Mouse (Mus musculus) right cerebral cortex, postnatal 14 days (tissue): ENCODE data around the gene March4.

Experiments
- DNase-seq: peaks from one replicate; pipeline ENCODE4 v3.0.0; 2022

Gene March4

GRCm38 (mm10) chr1:72529192-72529591 lies 7.5 kb downstream of the March4 start:
- no peak for DNase-seq

GRCm38 (mm10) chr1:72523601-72524000 lies 13.1 kb downstream of the March4 start:
- no peak for DNase-seq

- no peak for DNase-seq
Measured at GRCm38 (mm10) chr1:72510778-72511520, 25.8 kb downstream of the March4 start.

- DNase-seq = no peak
Measured at GRCm38 (mm10) chr1:72509551-72509950, 27.2 kb downstream of the March4 start.

GRCm38 (mm10) chr1:72507670-72508069 lies 29.1 kb downstream of the March4 start:
- no peak for DNase-seq

GRCm38 (mm10) chr1:72506202-72506601 lies 30.5 kb downstream of the March4 start:
- no peak for DNase-seq

GRCm38 (mm10) chr1:72497609-72498008 lies 39.1 kb downstream of the March4 start:
- DNase-seq = no peak

GRCm38 (mm10) chr1:72493454-72493853 lies 43.3 kb downstream of the March4 start:
- no peak for DNase-seq

- DNase-seq = no peak
Measured at GRCm38 (mm10) chr1:72492666-72493065, 44.1 kb downstream of the March4 start.

- DNase-seq = no peak
Measured at GRCm38 (mm10) chr1:72491307-72491706, 45.4 kb downstream of the March4 start.

GRCm38 (mm10) chr1:72490801-72491200 lies 45.9 kb downstream of the March4 start:
- no peak for DNase-seq

- no peak for DNase-seq
Measured at GRCm38 (mm10) chr1:72490193-72490592, 46.5 kb downstream of the March4 start.

- no peak for DNase-seq
Measured at GRCm38 (mm10) chr1:72476594-72476993, 60.1 kb downstream of the March4 start.

- DNase-seq = no peak
Measured at GRCm38 (mm10) chr1:72469075-72469474, 67.7 kb downstream of the March4 start.

GRCm38 (mm10) chr1:72468466-72469003 lies 68.2 kb downstream of the March4 start:
- no peak for DNase-seq

- DNase-seq = peak; percentile 42
Measured at GRCm38 (mm10) chr1:72464926-72465583, 71.7 kb downstream of the March4 start.

- DNase-seq = no peak
Measured at GRCm38 (mm10) chr1:72462516-72462915, 74.2 kb downstream of the March4 start.

GRCm38 (mm10) chr1:72457652-72458051 lies 79.1 kb downstream of the March4 start:
- no peak for DNase-seq

GRCm38 (mm10) chr1:72455923-72456322 lies 80.8 kb downstream of the March4 start:
- no peak for DNase-seq

GRCm38 (mm10) chr1:72454733-72455201 lies 82.0 kb downstream of the March4 start:
- no peak for DNase-seq

- DNase-seq = no peak
Measured at GRCm38 (mm10) chr1:72452839-72453238, 83.9 kb downstream of the March4 start.

- no peak for DNase-seq
Measured at GRCm38 (mm10) chr1:72450790-72451189, 85.9 kb downstream of the March4 start.

GRCm38 (mm10) chr1:72449752-72450151 lies 87.0 kb downstream of the March4 start:
- no peak for DNase-seq

GRCm38 (mm10) chr1:72442747-72443146 lies 94.0 kb downstream of the March4 start:
- no peak for DNase-seq
